Mouse (Mus musculus): Measurements from ENCODE around the gene Rims1. TPM values are rescaled to one million over a fixed set of nuclear protein-coding genes. Genes with fewer than 3 reads are reported as not detected.

Gene Rims1
- total RNA-seq, 2 experiments from 2014 or later: not detected

DNA sequence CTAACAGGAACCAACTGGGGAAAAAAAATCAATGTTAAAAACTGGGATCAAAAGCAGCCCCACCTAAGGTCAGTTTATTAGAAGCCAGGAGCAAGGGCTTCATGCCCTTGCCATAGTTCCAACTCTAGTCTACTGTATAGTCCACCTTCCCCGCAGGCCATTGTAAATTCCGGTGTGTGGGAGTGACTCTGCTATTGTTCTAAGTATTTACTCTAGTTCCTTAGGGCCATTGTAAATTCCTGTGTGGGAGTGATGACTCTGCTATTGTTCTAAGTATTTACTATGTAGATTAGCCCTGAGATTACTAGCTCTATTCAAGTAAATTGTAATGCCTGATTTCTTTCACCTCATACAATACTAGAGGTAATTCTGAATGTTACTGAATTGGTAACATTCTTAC lies 339.2 kb downstream of the Rims1 start:
- no peak for ATAC-seq (replicated peaks; ENCODE audit: low FRiP score, poor library complexity, severe bottlenecking)

DNA sequence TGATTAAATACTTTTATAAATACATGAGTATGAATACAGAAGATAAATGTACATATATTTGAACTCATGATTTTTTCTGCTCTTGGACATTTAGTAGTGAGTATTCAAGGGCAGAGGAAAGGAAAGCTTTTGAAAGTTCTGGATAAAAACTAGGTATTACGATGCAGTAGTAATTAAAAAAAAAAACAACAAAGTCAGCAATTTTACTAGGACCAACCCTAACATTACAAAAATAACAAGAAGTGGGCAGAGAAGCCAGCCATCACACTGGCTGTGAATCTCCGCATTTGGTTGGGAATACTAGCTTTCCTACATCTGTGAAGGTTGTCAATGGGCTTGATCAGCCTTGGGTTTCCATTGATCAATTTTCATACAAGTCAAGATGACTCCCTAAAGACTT lies 381.8 kb downstream of the Rims1 start:
- ATAC-seq (replicated peaks; ENCODE audit: low FRiP score, poor library complexity, severe bottlenecking): no peak

DNA sequence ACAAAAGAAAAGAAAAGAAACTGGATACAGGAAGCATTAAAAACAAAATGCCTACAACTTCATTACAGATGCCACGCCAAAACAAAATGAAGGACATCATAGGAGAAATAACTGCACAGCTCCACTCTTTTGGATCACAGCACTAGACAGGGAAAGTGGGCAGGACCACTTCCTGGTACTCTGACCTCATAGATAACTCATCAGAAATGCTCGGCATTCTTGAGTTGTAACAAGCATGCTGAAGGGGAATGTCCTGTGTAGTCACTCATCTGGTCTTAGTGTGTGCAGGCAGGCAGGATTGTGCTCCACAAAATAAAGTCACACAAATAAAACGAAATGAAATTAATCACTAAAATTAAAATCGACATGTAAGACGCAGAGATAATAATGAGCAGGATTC lies 383.7 kb downstream of the Rims1 start:
- no peak for ATAC-seq (replicated peaks; ENCODE audit: low FRiP score, poor library complexity, severe bottlenecking)

DNA sequence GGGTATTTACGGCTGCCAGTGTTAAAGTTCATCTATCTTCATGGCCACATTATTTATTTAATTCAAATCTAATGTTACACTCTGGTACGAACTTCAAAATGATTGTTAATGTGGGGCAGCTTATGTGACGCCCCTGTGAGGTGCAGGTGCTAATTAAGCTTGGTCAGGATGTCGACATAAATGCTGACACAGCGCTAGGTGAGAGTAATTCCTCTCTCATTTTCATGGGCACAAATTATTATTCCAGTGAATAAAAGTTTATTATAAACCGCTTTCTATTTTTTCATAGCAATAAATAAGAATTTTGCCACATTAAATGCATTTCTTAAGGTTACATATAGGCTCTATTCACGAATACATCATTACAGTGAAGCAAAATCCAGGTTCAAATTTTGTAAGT lies 395.6 kb downstream of the Rims1 start:
- no peak for ATAC-seq (replicated peaks; ENCODE audit: low FRiP score, poor library complexity, severe bottlenecking)

DNA sequence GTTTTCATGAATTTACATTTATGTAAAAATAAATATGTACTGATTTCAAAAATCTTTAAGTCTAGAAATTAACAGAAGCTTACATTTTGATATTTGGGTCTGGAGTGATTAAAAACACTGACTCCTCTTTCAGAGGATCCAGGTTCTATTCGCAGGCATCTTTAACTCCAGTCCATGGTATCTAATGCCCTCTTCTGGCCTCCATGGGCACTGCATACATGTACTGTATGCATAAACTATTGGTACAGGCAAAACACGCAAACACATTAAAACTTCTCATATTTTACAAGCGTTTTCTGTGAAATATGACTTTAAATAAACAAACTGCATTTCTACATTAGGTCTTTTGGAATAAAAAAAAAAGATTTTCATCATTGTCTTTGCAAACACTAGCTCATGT lies 419.4 kb downstream of the Rims1 start:
- ATAC-seq (replicated peaks; ENCODE audit: low FRiP score, poor library complexity, severe bottlenecking): no peak

DNA sequence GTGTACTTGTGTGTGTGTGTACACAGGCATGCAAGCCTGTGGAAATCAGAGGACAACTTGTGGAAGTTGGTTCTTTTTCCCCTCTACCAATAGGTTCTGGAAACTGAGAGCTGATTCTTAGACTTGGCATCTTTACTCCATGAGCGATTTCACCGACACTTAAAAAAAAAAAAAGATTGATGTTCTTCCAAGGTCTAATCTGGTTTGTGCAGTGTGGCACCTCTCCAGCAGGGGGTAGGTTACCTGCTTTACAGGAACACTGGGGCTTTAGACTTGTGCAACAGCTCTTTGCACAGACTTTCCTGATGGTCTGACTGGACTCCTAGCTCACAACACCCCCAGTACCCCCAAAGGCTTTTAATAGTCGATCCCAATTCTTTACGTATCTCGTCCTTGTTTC lies 428.1 kb downstream of the Rims1 start:
- ATAC-seq (replicated peaks; ENCODE audit: low FRiP score, poor library complexity, severe bottlenecking): no peak

DNA sequence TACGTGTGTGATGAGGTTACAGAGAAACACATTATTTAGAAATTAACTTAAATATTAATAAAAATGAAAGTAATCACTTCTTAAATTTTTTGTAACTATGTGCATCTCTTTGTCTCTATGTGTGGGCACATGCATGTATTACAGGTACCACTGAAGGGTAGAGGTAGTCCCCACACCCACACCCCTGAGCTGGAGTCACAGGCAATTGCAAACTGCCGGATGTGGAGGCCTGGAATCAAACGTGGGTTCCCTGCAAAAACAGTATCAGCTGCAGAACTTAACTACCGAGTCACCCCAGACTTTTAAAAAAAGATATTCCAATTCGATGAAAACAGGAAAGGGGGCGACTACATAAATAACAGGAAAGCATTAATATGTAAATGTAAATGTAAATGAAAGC lies 428.7 kb downstream of the Rims1 start:
- ATAC-seq (replicated peaks; ENCODE audit: low FRiP score, poor library complexity, severe bottlenecking): no peak

DNA sequence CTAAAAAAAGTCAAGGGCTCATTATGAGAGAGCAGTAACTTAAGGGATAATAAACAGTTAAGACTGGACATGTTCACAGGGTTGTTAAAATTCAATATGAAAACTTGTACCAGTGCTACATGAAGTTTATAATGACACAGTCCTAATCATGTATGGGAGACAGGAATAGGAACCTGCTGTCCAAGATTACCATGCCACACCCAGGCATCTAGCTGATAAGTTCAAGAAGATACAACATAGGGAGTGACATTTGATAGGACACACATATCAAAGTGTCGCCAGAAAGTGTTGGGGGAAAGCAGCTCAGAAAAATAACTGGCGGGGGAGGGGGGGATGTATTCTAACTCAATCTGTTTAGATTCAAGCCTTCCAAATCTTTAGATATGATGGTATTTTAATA lies 449.6 kb downstream of the Rims1 start:
- no peak for ATAC-seq (replicated peaks; ENCODE audit: low FRiP score, poor library complexity, severe bottlenecking)

DNA sequence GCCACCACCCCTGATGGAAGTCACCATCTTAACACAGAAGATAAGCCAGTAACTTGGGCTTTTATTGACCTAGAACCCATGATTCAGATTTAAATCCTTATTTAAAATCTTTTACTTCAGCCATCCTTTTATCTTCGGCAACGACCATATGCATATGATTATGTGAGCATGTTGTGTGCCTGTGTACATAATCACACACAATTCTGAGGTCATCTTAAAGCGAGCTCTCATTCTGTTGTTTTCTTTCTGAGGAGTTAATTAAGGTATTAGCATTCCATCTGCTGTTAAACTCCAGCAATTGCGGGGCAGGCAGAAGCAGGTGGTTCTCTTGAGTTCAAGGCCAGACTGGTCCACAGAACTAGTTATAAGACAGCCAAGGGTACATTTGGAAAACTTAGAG lies 452.1 kb downstream of the Rims1 start:
- ATAC-seq (replicated peaks; ENCODE audit: low FRiP score, poor library complexity, severe bottlenecking): no peak

DNA sequence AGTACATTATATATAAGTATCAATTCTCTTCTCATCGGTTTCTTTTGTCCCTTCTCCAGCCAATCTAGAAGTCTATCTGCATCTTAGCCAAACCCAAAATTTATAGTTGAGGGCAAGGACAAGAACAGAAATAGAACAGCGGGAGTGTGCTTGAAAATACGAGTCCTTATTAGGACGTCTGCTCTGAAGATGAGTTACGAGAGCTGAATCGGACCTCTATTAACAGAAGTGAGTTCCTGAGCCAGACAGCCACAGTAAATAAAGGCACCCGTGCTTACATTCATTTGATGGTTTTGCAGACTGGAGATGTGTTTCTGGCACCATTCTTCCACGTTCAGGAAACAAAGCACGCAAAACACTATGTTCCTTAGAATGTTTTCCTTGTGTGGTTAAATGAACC lies 466.9 kb downstream of the Rims1 start:
- no peak for ATAC-seq (replicated peaks; ENCODE audit: low FRiP score, poor library complexity, severe bottlenecking)

DNA sequence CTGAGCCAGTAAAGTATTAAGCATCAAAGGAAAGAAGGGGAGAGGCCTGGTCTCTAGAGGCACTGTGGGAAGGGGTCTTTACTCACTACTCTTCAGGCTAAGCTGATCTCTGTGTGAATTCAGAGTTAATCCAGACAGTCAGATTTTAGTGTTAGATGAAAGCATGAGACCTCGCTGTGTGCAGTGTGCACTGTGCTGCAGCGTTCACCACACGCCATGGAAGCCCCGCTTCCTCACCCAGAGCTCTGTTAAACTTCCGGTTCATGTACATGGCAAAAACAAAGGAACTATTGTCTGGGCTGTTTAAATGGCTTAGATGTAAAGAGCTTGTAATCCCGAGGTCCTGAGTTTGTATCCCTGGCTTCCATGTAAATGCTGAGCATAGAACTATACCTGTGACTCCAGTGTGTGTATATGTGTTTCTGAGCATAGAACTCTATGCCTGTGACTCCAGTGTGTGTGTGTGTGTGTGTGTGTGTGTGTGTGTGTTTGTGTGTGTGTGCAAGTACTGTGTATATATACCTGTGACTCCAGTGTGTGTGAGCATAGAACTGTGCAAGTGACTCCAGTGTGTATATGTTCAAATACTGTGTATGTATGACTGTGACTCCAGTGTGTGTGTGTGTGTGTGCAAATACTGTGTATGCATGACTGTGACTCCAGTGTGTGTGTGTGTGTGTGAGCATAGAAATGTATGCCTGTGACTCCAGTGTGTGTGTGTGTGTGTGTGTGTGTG lies 484.7 kb downstream of the Rims1 start:
- no peak for ATAC-seq (replicated peaks; ENCODE audit: low FRiP score, poor library complexity, severe bottlenecking)

DNA sequence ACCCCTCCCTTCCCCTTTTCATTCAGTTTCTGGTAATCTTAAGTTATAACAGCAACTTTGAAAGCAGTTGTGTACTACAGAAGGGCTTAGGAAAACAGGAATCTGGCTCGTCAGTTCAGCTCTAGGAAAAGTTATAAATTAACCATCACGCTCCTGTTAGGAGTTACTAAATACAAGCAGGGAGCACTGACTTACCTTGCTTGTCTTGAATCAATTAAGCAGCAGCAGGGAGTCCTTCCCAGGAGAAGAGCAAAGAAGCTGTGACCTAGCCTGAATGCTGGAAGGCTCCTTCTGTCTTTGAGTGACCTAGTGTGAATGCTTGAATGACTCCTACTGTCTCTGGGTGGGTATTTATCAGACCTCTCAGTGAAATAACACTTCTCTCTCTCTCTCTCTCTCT lies 490.3 kb downstream of the Rims1 start:
- no peak for ATAC-seq (replicated peaks; ENCODE audit: low FRiP score, poor library complexity, severe bottlenecking)

DNA sequence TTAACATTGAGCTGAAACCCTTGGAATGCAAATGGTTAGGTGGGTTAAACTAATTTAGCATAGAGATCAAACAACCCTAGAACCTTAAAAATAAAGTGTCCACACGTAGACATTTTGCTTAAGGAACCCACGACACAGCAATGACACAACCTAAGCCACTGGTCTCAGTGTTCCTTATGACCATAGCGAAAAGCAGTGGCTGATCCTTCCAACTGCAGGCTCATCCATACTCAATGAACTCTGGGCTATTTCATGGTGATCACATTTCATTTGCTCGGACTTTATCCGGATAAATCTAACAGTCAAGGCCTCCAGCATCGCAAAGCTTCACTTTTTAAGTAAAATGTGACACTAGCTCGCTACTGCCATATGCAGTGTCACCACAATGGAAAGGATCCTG lies 494.3 kb downstream of the Rims1 start:
- ATAC-seq (replicated peaks; ENCODE audit: low FRiP score, poor library complexity, severe bottlenecking): no peak

DNA sequence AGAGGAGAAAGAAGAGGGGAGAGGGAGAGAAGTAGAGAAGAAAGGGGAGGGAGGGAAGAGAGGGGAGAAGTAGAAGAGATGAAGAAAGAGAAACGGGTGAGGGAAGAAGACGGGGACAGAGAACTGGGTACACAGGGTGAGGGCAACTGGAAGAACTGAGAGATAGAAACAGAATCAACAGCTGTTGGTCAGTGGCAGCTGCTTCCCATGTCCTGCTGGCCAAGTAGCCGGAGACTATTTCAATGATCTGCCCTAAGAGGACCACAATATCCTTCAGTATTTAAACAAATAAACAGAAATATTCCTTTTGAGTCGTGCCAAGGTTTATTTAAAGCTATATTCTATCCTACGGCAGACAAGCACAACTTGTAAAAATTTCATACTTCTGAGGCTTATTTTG lies 499.3 kb downstream of the Rims1 start:
- no peak for ATAC-seq (replicated peaks; ENCODE audit: low FRiP score, poor library complexity, severe bottlenecking)

DNA sequence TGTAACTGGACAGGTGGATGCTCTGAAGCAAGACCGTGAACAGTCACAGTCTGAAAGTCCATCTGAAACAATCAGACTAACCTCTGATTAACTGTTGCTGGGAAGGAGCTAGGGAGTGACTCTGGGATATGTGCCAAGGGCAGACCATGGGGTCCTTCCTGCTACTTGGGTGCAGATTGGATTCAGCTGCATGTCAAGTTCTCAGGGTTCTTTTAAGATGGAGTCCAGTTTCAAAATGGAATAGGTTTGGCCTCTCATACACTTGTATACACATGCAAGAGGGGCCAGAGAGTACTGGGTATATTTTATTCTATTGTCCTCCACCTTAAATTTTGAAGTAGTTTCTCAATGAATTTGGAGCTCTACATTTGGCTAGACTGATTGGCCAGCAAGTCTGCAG lies 499.9 kb downstream of the Rims1 start:
- ATAC-seq (replicated peaks; ENCODE audit: low FRiP score, poor library complexity, severe bottlenecking): no peak

DNA sequence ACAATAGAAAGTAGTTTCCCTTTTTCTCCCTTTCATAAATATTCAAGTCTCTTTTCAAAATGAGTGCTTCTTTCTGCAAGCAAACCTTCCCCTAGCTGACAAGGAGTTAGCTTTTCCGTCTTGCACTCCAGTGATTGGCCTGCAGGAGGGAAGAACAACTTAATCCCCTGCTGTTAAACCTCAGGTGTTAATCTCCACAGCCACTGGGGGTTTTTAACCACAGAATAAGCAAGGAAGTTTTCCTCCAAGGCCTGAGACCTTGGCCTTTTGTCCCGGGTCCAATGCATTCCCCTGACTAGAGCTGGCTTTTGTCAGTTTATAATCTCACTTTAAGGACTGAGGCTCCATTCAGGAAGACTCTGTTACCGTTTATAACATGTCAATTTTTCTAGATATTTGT lies 511.8 kb downstream of the Rims1 start:
- ATAC-seq (replicated peaks; ENCODE audit: low FRiP score, poor library complexity, severe bottlenecking): no peak

DNA sequence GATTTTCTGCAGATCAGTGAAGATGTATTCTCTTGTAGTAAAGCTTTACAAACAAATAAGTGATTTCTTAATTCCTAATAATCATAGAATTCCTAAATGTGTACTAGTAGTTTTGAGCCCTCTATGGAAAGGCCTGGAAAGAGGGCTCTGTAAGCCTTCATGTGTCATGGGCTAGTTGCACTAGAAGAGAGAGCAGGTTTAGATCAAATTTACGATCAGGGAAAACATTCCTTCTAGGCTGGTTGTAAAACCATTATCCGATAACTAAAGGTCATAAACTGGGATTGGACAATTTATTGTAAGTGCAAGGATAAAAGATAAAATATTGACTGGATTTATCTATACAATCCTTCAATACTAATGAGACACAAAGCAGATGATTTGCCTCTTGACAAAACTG lies 512.5 kb downstream of the Rims1 start:
- no peak for ATAC-seq (replicated peaks; ENCODE audit: low FRiP score, poor library complexity, severe bottlenecking)

DNA sequence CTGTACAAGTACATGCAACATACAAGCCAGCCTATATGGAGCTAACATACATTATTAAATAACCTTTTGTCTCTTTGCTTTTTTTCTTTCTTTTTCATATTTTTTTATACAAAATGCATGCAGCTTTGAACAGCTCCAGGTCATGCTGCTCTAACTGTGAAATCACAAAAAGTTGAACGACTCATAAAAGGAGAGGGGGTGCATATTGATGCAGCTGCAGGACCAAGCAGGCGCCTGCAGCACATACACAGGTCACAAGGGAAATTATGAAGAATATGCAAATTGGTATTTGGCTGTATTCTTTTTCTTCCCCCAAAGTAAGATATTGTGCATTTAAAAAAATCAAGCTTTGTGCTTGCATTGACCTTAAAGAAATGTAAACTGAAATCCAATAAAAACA lies 519.0 kb downstream of the Rims1 start:
- no peak for ATAC-seq (replicated peaks; ENCODE audit: low FRiP score, poor library complexity, severe bottlenecking)

DNA sequence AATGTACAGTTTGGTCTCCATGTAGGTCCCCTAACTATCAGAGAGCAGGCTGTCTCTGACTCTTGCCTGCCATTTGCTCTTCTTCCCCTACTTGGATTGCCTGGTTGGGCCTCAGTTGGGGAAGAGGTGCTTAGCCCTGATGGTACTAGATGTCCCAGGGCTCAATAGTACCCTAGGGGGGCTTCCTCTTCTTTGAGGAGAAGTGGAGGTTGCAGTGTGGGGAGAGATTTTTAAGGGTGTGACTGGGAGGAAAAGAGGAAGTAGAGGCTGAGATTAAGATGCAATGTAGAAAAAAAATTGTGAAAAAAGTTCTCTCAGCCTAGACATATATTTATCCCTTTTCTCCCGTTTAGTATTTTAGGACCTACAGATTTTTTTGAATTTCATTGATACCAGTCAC lies 525.8 kb downstream of the Rims1 start:
- ATAC-seq (replicated peaks; ENCODE audit: low FRiP score, poor library complexity, severe bottlenecking): no peak

DNA sequence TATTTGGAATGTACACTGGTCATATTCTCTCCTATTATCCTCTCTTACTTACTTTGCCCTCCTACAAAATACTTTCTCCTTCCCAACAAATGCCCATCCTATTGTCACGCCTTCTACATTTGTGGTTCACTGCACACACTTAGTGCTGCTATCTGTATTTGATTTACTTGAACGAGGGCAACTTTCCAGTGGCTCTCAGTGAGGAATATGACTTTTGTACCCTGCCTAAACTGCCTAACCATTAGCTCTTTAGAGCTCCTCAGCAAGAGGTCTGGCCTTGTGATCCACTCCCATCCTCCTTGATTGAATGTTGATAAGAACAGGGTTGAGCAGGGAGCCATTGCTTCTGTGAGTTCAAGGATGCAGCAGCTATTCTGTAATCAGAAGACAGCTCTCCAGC lies 531.7 kb downstream of the Rims1 start:
- no peak for ATAC-seq (replicated peaks; ENCODE audit: low FRiP score, poor library complexity, severe bottlenecking)

DNA sequence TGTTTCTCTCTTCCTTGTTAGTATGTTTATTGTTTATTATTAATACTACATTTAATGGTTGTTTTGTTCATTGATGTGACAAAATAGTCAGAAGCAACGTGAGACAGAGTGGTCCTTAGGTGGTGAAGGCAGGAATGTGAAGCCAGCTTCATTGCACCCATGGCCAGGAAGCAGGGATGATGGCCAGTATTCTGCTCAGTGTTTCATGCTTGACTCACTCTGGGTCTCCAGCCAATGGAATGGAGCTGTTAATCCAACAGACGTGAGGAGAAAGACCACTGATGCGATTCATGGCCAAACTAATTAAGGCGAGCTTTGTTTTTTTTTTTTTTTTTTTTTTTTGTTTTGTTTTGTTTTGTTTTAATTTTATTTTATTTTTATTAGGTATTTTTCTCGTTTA lies 535.7 kb downstream of the Rims1 start:
- ATAC-seq (replicated peaks; ENCODE audit: low FRiP score, poor library complexity, severe bottlenecking): no peak

DNA sequence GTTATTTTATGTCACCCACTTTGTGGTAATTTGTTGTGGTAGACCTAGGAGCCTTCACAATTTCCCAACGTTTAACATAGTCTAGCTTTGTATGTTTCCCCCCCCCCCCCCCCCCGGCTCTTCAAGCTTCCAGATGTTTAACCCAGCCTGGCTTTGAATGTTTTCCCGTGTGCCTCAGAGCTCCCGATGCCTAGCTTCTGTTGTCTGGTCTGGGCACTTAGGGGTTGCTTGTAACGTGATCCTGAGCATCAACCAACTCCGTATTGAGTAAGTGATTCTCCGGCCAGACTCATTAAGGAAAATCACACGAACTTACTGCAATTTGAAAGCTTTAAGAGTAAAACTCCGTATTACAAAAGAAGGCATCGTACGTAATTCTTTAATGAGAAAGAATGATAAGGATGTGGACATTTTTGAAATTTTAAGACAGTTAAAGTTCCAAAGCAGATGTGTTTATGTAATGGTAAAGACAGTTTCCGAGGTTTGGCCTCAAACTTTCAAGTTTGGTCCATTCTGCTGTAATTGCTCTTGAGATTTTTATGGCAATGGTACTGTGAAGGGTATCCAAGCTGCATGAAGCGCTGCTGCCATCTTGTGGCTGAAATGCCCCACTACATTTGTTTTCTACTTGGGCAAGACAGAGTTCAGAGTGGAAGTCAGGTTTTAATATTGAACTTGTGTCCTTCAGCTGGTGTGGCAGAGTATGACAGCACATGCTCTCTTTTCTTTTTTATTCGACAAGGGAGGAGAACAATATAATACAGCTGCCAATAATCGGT lies 537.0 kb downstream of the Rims1 start:
- ATAC-seq (replicated peaks; ENCODE audit: low FRiP score, poor library complexity, severe bottlenecking): no peak

Measured in erythroid progenitor cell, adult 5-6 weeks (primary cell).